Mouse (Mus musculus) embryonic facial prominence, embryonic 10.5 days (tissue): ENCODE measurements around the gene Thsd7b. TPM values are rescaled to one million over a fixed set of nuclear protein-coding genes. Genes with fewer than 3 reads are reported as not detected.
"Not testable (repeated sequence)": the region's sequence is repeated elsewhere in the genome, so short reads cannot be mapped to it uniquely, and the experiment has no call there.

Experiments
- DNase-seq: peaks from one replicate; pipeline ENCODE4 v3.0.0-alpha.2; 2017; ENCODE audit warnings: low spot score
- H3K27ac ChIP-seq: fragments of 300-500 bp; sonication (generic); replicated peaks from 2 replicates; pipeline ENCODE4 v1.5.1; 2016; ENCODE audit warnings: mild to moderate bottlenecking
- H3K27me3 ChIP-seq: fragments of 300-500 bp; sonication (generic); replicated peaks from 2 replicates; pipeline ENCODE4 v1.6.1; 2016; ENCODE audit warnings: low read depth, mild to moderate bottlenecking; ENCODE audit not compliant: poor library complexity, severe bottlenecking
- H3K36me3 ChIP-seq: fragments of 300-500 bp; sonication (generic); replicated peaks from 2 replicates; pipeline ENCODE4 v1.6.1; 2016; ENCODE audit warnings: mild to moderate bottlenecking, moderate library complexity
- H3K4me1 ChIP-seq: fragments of 300-500 bp; sonication (generic); 2 replicates; pipeline ENCODE4 v1.6.1; 2016
- H3K4me3 ChIP-seq: fragments of 300-500 bp; sonication (generic); 2 replicates; pipeline ENCODE4 v1.5.1; 2016; ENCODE audit warnings: mild to moderate bottlenecking, moderate library complexity
- H3K9me3 ChIP-seq: fragments of 300-500 bp; sonication (generic); 2 replicates; pipeline ENCODE4 v1.6.1; 2016; ENCODE audit warnings: mild to moderate bottlenecking
- WGBS: fragments of 180-500 bp; shearing (Covaris S2); methylation state at CpG from one replicate; pipeline ENCODE4 v1.1.7; 2016; 5-methylcytosine and 5-hydroxymethylcytosine counted together
- polyA plus RNA-seq: library from polyadenylated mRNA; unstranded; fragments of >200 nt; fragmentation: Nextera tagmentation; extraction: Ambion mirVana; gene quantifications from 2 replicates; pipeline ENCODE4 v1.2.1, GENCODE M21; 2016

The Thsd7b gene
- polyA plus RNA-seq, 1 experiment from 2014 or later = 13.1 TPM

DNA sequence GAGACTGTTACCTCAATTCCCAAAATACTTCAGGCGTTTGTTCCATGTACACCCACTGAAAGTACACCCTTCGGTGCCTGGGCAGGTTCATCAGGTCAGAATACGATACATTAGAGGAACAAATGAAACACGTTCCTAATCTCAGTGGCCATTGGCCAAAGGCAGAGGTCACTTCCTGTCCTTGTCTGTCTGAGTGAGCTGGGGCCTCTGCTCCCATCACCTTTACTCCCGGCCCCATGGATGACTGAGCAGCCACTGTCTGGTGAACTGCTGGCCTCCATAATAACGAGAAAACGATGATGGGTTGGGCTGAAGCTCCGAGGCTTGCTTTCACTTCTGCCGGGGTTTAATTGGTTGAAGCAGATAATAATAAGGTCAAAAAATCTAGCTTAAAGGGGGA is 670.0 kb downstream of the Thsd7b start:
- Histone ChIP-seq H3K27me3 (no peaks in the 10 kb centered on the region), H3K4me3 (no peak overlapping the region), H3K36me3 (no peaks in the 10 kb centered on the region), H3K4me1 (no peaks in the 10 kb centered on the region), H3K27ac (no peak overlapping the region), H3K9me3 (no peaks in the 10 kb centered on the region)
- DNase-seq = no peak
- 47% methylated on average over 9 of the region's 9 CpGs for WGBS

DNA sequence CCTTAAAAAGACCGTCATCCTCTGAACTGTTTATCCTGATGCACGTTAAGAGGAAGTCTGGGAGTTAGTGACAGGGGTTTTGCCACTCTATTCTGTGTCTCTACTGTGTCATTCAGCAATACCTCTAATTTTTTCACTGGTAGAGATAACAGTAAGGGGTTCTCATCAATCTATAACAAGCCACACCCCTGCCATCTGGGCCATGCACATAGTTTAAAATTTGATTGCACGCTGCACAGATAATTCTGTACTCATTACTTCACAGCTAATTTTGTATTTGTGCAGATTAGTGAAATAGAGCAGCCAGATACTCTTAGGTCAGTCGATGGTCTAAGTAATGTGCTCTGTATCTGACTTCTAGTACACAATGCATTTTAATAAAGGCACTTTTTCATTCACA is 673.9 kb downstream of the Thsd7b start:
- Histone ChIP-seq H3K9me3 (no peaks in the 10 kb centered on the region), H3K27me3 (no peaks in the 10 kb centered on the region), H3K4me3 (no peak overlapping the region), H3K4me1 (no peaks in the 10 kb centered on the region), H3K36me3 (no peaks in the 10 kb centered on the region), H3K27ac (no peak overlapping the region)
- DNase-seq = no peak
- 64% methylated on average over 4 of the region's 4 CpGs for WGBS

DNA sequence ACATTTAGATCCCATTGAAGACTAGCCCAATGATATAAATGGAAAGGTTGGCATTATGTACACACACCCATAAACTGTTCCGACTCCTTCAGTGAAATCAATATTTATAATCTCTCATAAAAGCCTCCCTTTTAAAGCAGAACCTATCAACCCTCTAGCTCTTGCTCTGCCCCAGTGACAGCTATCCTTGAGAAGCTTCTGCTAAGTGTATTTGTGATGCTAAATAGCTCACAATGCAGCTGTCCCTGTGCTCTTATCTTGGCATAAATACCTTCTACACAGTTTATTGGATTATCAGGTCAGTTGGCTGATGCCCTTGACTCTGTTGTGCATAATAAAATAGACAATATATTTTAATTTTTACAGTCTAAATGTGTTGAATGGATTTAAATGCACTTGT is 682.4 kb downstream of the Thsd7b start:
- DNase-seq = no peak
- Histone ChIP-seq H3K4me1 (peaks cover 3% of the 10 kb centered on the region; the same call in 1 of the 2 replicates), H3K27ac (no peak overlapping the region), H3K27me3 (no peaks in the 10 kb centered on the region), H3K4me3 (no peak overlapping the region), H3K9me3 (no peaks in the 10 kb centered on the region), H3K36me3 (no peaks in the 10 kb centered on the region)
- WGBS = 79% methylated on average over 1 of the region's 1 CpGs

DNA sequence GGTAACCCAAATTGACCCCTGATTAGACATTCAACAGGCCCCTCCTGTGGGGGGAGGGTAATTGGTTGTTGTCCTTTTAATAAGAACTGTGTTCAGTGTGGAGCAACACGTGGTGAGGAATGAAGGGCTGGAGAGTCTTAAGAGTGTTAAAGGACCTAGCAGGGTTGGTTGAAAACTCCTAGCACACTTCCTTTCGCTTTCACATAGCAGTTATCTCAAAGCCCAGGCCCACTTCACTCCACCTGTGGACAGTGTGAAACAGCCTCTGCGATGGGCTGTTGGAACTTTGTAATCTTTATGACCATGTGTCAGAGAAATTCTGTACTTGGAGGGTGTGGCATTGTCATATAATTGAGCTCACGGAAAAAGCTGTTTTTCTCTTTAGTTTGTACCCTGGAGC is 683.5 kb downstream of the Thsd7b start:
- no peaks in the 10 kb centered on the region for H3K36me3 ChIP-seq
- 57% methylated on average over 4 of the region's 4 CpGs for WGBS
- H3K27me3 ChIP-seq = no peaks in the 10 kb centered on the region
- DNase-seq = no peak
- H3K4me1 ChIP-seq = peaks cover 3% of the 10 kb centered on the region; the same call in 1 of the 2 replicates
- H3K9me3 ChIP-seq = no peaks in the 10 kb centered on the region
- H3K27ac ChIP-seq = no peak overlapping the region
- H3K4me3 ChIP-seq = no peak overlapping the region

DNA sequence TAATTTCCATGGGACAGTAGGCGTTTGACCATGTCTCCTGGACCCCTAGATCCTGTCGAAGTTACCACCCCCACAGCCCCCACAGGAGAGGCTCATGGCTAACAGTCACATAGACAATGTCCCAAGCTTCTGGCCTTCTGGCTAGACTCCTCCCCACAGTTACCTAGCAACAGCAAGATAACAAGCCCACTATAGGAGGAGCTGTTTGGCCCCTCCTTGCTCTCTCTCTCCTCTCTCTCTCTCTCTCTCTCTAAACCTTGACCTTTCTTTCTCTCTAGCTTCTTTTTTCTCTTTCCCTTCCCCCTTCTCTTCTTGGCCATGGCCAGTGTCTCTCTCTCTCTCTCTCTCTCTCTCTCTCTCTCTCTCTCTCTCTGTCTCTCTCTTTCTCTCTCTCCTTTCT is 686.2 kb downstream of the Thsd7b start:
- H3K4me1 ChIP-seq, H3K27me3 ChIP-seq, H3K4me3 ChIP-seq, DNase-seq, H3K9me3 ChIP-seq, H3K27ac ChIP-seq, H3K36me3 ChIP-seq: not testable (repeated sequence)
- WGBS = 44% methylated on average over 2 of the region's 2 CpGs

GRCm38 (mm10) chr1:129963166-129963565 is 690.1 kb downstream of the Thsd7b start:
- DNase-seq = no peak
- 91% methylated on average over 2 of the region's 2 CpGs for WGBS

DNA sequence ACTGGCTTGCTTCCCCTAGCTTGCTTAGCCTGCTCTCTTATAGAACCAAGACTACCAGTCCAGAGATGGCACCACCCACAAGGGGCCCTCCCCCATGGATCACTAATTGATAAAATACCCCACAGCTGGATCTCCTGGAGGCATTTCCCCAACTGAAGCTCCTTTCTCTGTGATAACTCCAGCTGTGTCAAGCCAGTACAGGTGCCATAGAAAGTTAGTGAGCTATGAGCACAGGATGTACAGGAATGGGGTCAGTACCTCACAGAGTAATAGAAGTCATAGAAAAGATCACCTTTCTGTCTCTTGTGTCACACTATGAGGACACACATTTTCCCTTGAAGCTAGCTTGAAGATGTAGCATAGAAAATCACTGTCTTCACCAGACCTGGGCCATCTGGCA is 716.1 kb downstream of the Thsd7b start:
- not testable (repeated sequence) for H3K9me3 ChIP-seq, H3K4me1 ChIP-seq, H3K4me3 ChIP-seq, H3K36me3 ChIP-seq, H3K27me3 ChIP-seq, DNase-seq, H3K27ac ChIP-seq

More at GRCm38 (mm10) chr1:129963166-129963565, 690.1 kb downstream of the Thsd7b start:
- no peak overlapping the region for H3K27ac ChIP-seq
- no peaks in the 10 kb centered on the region for H3K9me3 ChIP-seq
- no peaks in the 10 kb centered on the region for H3K36me3 ChIP-seq
- no peaks in the 10 kb centered on the region for H3K4me1 ChIP-seq
- H3K4me3 ChIP-seq = no peak overlapping the region
- no peaks in the 10 kb centered on the region for H3K27me3 ChIP-seq

DNA sequence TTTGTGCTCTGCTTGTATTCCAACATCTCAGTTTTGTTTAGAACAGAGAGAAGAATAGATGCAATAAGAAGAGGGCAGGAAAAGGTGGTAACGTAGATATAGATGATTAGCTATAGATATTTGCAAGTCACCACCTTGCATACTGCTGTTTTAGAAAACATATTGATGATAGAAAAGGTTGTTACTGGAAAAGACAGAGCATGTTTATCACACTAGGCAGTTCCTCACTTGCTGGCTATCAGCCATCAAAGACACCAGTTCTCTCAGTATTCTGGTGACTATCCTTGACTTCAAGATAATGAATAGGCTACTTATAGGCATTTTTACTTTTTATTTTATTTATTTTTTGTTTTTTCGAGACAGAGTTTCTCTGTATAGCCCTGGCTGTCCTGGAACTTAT is 717.7 kb downstream of the Thsd7b start:
- Histone ChIP-seq H3K4me3 (no peak overlapping the region), H3K4me1 (no peaks in the 10 kb centered on the region), H3K27ac (no peak overlapping the region), H3K27me3 (no peaks in the 10 kb centered on the region), H3K9me3 (no peaks in the 10 kb centered on the region), H3K36me3 (no peaks in the 10 kb centered on the region)
- 80% methylated on average over 2 of the region's 2 CpGs for WGBS
- DNase-seq = no peak

- no peaks in the 10 kb centered on the region for H3K9me3 ChIP-seq
- DNase-seq = no peak
- no peaks in the 10 kb centered on the region for H3K36me3 ChIP-seq
- H3K4me3 ChIP-seq = no peak overlapping the region
- H3K27me3 ChIP-seq = no peaks in the 10 kb centered on the region
- no peak overlapping the region for H3K27ac ChIP-seq
- no peaks in the 10 kb centered on the region for H3K4me1 ChIP-seq
These were observed 781.9 kb downstream of the Thsd7b start for GRCm38 (mm10) chr1:130055012-130055411.

DNA sequence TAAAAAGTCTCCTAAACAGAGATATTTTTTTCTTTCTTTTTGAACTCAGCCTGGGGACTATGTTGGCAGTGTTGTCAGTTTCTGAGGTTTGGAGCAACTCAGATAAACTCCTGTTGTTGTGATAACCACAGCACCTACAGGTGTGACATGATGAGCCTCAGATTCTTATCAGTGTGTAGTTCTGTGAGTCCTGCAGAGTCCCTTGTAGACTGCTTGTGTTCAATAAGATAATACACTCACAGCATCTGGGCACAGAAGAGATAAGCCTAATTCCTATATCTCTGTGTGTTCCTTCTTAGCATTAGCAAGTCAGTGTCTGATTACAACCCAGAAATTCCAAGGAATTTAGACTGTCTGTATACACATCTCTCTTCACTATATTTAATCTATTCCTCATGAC is 789.0 kb downstream of the Thsd7b start:
- H3K27me3 ChIP-seq = no peaks in the 10 kb centered on the region
- H3K27ac ChIP-seq = no peak overlapping the region
- no peak for DNase-seq
- no peak overlapping the region for H3K4me3 ChIP-seq
- no peaks in the 10 kb centered on the region for H3K9me3 ChIP-seq
- no peaks in the 10 kb centered on the region for H3K36me3 ChIP-seq
- no peaks in the 10 kb centered on the region for H3K4me1 ChIP-seq

GRCm38 (mm10) chr1:130066193-130066959 is 793.3 kb downstream of the Thsd7b start:
- no peak for DNase-seq
- Histone ChIP-seq H3K27ac (no peak overlapping the region), H3K4me3 (no peak overlapping the region), H3K9me3 (no peaks in the 10 kb centered on the region), H3K36me3 (no peaks in the 10 kb centered on the region), H3K4me1 (no peaks in the 10 kb centered on the region), H3K27me3 (no peaks in the 10 kb centered on the region)
- WGBS = 85% methylated on average over 3 of the region's 3 CpGs

DNA sequence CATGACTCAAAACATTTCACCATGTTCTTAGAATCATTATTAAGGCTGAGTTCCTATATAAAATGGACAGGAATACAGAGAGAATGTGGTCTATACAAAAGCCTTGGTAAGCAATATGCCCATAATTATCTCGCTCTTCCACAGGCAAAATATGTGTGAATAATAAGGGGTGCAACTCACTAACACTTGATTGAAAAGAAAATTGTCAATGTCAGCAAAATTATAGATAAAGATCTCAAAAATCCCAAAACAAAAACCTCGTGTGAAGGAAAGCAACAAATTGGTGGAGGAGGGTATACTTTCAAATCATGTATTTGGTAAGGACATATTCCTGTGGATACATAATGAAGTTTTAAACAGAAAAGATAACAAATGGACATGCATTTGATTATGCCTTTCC is 810.7 kb downstream of the Thsd7b start:
- H3K4me3 ChIP-seq = no peak overlapping the region
- no peak for DNase-seq
- no peaks in the 10 kb centered on the region for H3K4me1 ChIP-seq
- WGBS = 85% methylated on average over 2 of the region's 2 CpGs
- H3K27ac ChIP-seq = no peak overlapping the region
- H3K27me3 ChIP-seq = no peaks in the 10 kb centered on the region
- no peaks in the 10 kb centered on the region for H3K36me3 ChIP-seq
- no peaks in the 10 kb centered on the region for H3K9me3 ChIP-seq

DNA sequence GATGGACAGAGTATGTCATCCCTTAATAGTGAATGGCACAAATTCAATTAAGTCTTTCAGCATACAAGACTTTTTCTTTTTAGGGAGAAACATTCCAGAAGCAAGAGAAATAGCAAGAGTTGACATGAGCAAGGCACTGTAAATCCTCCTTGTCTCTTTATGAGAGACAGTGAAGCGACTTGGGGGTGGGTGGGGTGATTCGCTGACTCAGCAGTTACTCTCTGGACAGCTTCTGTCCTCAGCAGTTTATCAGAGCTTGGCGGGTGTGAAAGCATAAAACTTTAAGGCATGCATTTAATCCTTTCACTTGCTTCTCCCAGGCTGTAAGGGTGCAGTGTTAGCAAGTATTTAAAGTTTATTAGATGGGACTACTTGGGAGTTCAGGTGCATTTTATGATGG is 812.1 kb downstream of the Thsd7b start:
- H3K27ac ChIP-seq = no peak overlapping the region
- no peak overlapping the region for H3K4me3 ChIP-seq
- H3K9me3 ChIP-seq = no peaks in the 10 kb centered on the region
- no peaks in the 10 kb centered on the region for H3K4me1 ChIP-seq
- 70% methylated on average over 3 of the region's 3 CpGs for WGBS
- no peaks in the 10 kb centered on the region for H3K27me3 ChIP-seq
- H3K36me3 ChIP-seq = no peaks in the 10 kb centered on the region
- DNase-seq = no peak
